Mouse (Mus musculus) midbrain, postnatal 0 days (tissue): Measurements from ENCODE around the gene Faap20. TPM values are rescaled to one million over a fixed set of nuclear protein-coding genes. Genes with fewer than 3 reads are reported as not detected.
A peak's percentile ranks its signal among the peaks of the same experiment; 100 is the strongest.

Source experiments
- ATAC-seq: fragments of 200-750 bp; cut with Nextera tagmentation; 2 replicates; pipeline ENCODE4 v1.8.0; 2017; ENCODE audit warnings: moderate number of reproducible peaks, mild to moderate bottlenecking, moderate TSS enrichment, moderate library complexity; ENCODE audit not compliant: low FRiP score
- DNase-seq: peaks from one replicate; pipeline ENCODE4 v3.0.0-alpha.2; 2015; ENCODE audit warnings: low spot score
- H3K27ac ChIP-seq: fragments of 300-500 bp; sonication (generic); 2 replicates; pipeline ENCODE4 v1.5.1; 2014; ENCODE audit warnings: low read depth, mild to moderate bottlenecking, low read length, mixed read lengths
- H3K27me3 ChIP-seq: fragments of 300-500 bp; sonication (generic); 2 replicates; pipeline ENCODE4 v1.6.1; 2014; ENCODE audit warnings: low read length, control low read depth, mixed read lengths; ENCODE audit not compliant: insufficient read depth
- H3K36me3 ChIP-seq: fragments of 300-500 bp; sonication (generic); 2 replicates; pipeline ENCODE4 v1.6.1; 2014; ENCODE audit warnings: low read length, control low read depth, mixed read lengths; ENCODE audit not compliant: insufficient read depth
- H3K4me1 ChIP-seq: fragments of 300-500 bp; sonication (generic); 2 replicates; pipeline ENCODE4 v1.6.1; 2014; ENCODE audit warnings: mild to moderate bottlenecking, control low read depth, antibody characterized with exemption, low read length, mixed read lengths; ENCODE audit not compliant: insufficient read depth
- H3K4me2 ChIP-seq: fragments of 300-500 bp; sonication (generic); 2 replicates; pipeline ENCODE4 v1.6.1; 2014; ENCODE audit warnings: low read depth, mild to moderate bottlenecking, low read length, mixed read lengths; ENCODE audit not compliant: poor library complexity, severe bottlenecking
- H3K4me3 ChIP-seq: fragments of 300-500 bp; sonication (generic); 2 replicates; pipeline ENCODE4 v1.5.1; 2014; ENCODE audit warnings: low read depth, mild to moderate bottlenecking, low read length, moderate library complexity
- H3K9ac ChIP-seq: fragments of 300-500 bp; sonication (generic); replicated peaks from 2 replicates; pipeline ENCODE4 v1.6.1; 2014; ENCODE audit warnings: mild to moderate bottlenecking, low read length, moderate library complexity, mixed read lengths; ENCODE audit not compliant: poor library complexity, severe bottlenecking
- H3K9me3 ChIP-seq: fragments of 300-500 bp; sonication (generic); 2 replicates; pipeline ENCODE4 v1.6.1; 2016; ENCODE audit warnings: low read length, control low read depth
- CTCF ChIP-seq: IDR thresholded peaks from 2 replicates; pipeline ENCODE4 v1.5.1; 2016; ENCODE audit warnings: antibody characterized with exemption, mild to moderate bottlenecking
- WGBS: fragments of 180-500 bp; shearing (Covaris S2); extraction: QIAGEN DNeasy Blood & Tissue Kit; methylation state at CpG from one replicate; pipeline ENCODE4 v1.1.7; 2014; 5-methylcytosine and 5-hydroxymethylcytosine counted together
- polyA plus RNA-seq: library from polyadenylated mRNA; unstranded; fragments of >200 nt; fragmentation: Nextera tagmentation; extraction: Ambion mirVana; gene quantifications from 2 replicates; pipeline ENCODE4 v1.2.1, GENCODE M21; 2015
- total RNA-seq: library from RNA; depleted of rRNA; stranded (reverse); fragments of >200 nt; gene quantifications from 2 replicates; pipeline ENCODE4 v1.2.3, GENCODE M21; 2014

Gene Faap20
- total and polyA plus RNA-seq, 2 experiments from 2014 or later, result 48.7 to 56.6 TPM

GRCm38 (mm10) chr4:155208613-155209012, 41.0 kb upstream of the Faap20 start:
- no peaks in the 10 kb centered on the region; the same call in 1 of the 2 replicates for H3K36me3 ChIP-seq
- no peak for DNase-seq
- no peak for ATAC-seq
- no peaks in the 10 kb centered on the region for H3K27me3 ChIP-seq
- H3K4me3 ChIP-seq, result no peak overlapping the region
- no peak for TF ChIP-seq CTCF
- no peak overlapping the region for H3K9ac ChIP-seq
- H3K4me1 ChIP-seq, result peaks cover 3% of the 10 kb centered on the region; the same call in 1 of the 2 replicates
- no peak overlapping the region for H3K27ac ChIP-seq
- no peak overlapping the region for H3K4me2 ChIP-seq
- no peaks in the 10 kb centered on the region for H3K9me3 ChIP-seq
- 67% methylated on average over 7 of the region's 7 CpGs for WGBS

- H3K4me1 ChIP-seq, result peaks cover 8% of the 10 kb centered on the region
- no peaks in the 10 kb centered on the region for H3K27me3 ChIP-seq
- no peaks in the 10 kb centered on the region; the same call in 1 of the 2 replicates for H3K36me3 ChIP-seq
- H3K4me2 ChIP-seq, result no peak overlapping the region
- DNase-seq, result no peak
- no peaks in the 10 kb centered on the region for H3K9me3 ChIP-seq
- H3K27ac ChIP-seq, result no peak overlapping the region
- ATAC-seq, result no peak
- no peak overlapping the region for H3K9ac ChIP-seq
- TF ChIP-seq CTCF, result no peak; the same call in 1 of the 2 replicates
- H3K4me3 ChIP-seq, result no peak overlapping the region
Observed at GRCm38 (mm10) chr4:155209079-155209478, 40.5 kb upstream of the Faap20 start.

- H3K9me3 ChIP-seq, result no peaks in the 10 kb centered on the region
- no peak overlapping the region for H3K27ac ChIP-seq
- no peak for TF ChIP-seq CTCF
- H3K4me1 ChIP-seq, result peaks cover 10% of the 10 kb centered on the region
- ATAC-seq (no peak), DNase-seq (no peak)
- no peak overlapping the region for H3K4me3 ChIP-seq
- H3K4me2 ChIP-seq, result no peak overlapping the region
- WGBS, result 95% methylated on average over 5 of the region's 5 CpGs
- H3K36me3 ChIP-seq, result no peaks in the 10 kb centered on the region; the same call in 1 of the 2 replicates
- H3K27me3 ChIP-seq, result no peaks in the 10 kb centered on the region
- H3K9ac ChIP-seq, result no peak overlapping the region
Observed at GRCm38 (mm10) chr4:155209494-155209893, 40.1 kb upstream of the Faap20 start.

- ATAC-seq (no peak), DNase-seq (peak; percentile 59)
- Histone ChIP-seq H3K4me2 (no peak overlapping the region; the same call in 1 of the 2 replicates), H3K4me3 (no peak overlapping the region), H3K36me3 (no peaks in the 10 kb centered on the region; the same call in 1 of the 2 replicates), H3K27ac (no peak overlapping the region), H3K27me3 (no peaks in the 10 kb centered on the region), H3K9ac (no peak overlapping the region), H3K4me1 (peaks cover 32% of the 10 kb centered on the region), H3K9me3 (no peaks in the 10 kb centered on the region)
- WGBS, result 42% methylated on average over 9 of the region's 9 CpGs
- TF ChIP-seq CTCF, result peak; percentile 43
Observed at GRCm38 (mm10) chr4:155213052-155213751, 36.4 kb upstream of the Faap20 start.

- Histone ChIP-seq H3K4me1 (peaks cover 37% of the 10 kb centered on the region), H3K27ac (no peak overlapping the region), H3K9ac (no peak overlapping the region), H3K36me3 (no peaks in the 10 kb centered on the region; the same call in 1 of the 2 replicates), H3K4me3 (no peak overlapping the region), H3K4me2 (no peak overlapping the region; the same call in 1 of the 2 replicates), H3K9me3 (no peaks in the 10 kb centered on the region), H3K27me3 (no peaks in the 10 kb centered on the region)
- 62% methylated on average over 6 of the region's 6 CpGs for WGBS
- TF ChIP-seq CTCF, result no peak
- ATAC-seq, result no peak
- no peak for DNase-seq
Observed at GRCm38 (mm10) chr4:155213752-155214054, 35.9 kb upstream of the Faap20 start.

- no peak for ATAC-seq
- Histone ChIP-seq H3K4me3 (no peak overlapping the region), H3K36me3 (no peaks in the 10 kb centered on the region; the same call in 1 of the 2 replicates), H3K9ac (no peak overlapping the region), H3K4me2 (no peak overlapping the region), H3K27ac (0 out of 2 replicates have a peak overlapping the region, but pooled peaks have one; percentile 20), H3K9me3 (no peaks in the 10 kb centered on the region), H3K4me1 (peaks cover 42% of the 10 kb centered on the region), H3K27me3 (no peaks in the 10 kb centered on the region)
- WGBS, result 70% methylated on average over 6 of the region's 6 CpGs
- TF ChIP-seq CTCF, result no peak
- DNase-seq, result no peak
Observed at GRCm38 (mm10) chr4:155214188-155214587, 35.4 kb upstream of the Faap20 start.
